Mouse (Mus musculus) megakaryocyte-erythroid progenitor cell, adult 5-6 weeks (primary cell): ENCODE measurements around the gene Krt23. TPM values are rescaled to one million over a fixed set of nuclear protein-coding genes. Genes with fewer than 3 reads are reported as not detected.

Experiments
- ATAC-seq: replicated peaks from 2 replicates; pipeline ENCODE4 v1.8.0; 2016; ENCODE audit warnings: mild to moderate bottlenecking, inconsistent platforms; ENCODE audit not compliant: severe bottlenecking, poor library complexity, low FRiP score, low TSS enrichment
- total RNA-seq, 2 experiments: library from RNA; stranded (forward) in 1 of 2; stranded (reverse) in 1 of 2; fragments of 200-1000, 215-1000 nt in 1 of 2; fragments of >200 nt in 1 of 2; fragmentation: Nextera tagmentation in 1 of 2; gene quantifications; 2 replicates each; pipeline ENCODE4 v1.2.3; 2014 to 2017

Gene Krt23
- total RNA-seq, 2 experiments from 2014 or later: not detected

DNA sequence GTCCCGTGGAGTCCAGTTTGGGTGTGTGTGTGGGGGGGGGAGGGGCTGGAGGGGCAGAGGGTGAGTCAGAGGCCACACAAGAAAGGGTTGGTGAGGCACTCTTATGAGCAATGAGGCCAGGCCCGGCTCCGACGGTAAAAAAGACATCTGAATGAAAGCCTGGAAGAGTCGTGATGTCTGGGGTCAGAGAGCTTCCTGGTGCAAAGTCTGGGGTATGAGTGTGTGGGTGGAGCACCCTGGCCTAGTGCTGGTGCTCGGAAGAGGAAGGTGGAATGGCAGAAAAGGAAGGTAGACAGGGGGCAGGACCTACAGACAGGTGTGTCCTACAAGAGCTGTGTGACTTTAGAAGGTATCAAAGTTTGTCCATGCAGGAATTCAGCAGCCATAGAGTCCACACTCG, 34.0 kb downstream of the Krt23 start:
- ATAC-seq: no peak

DNA sequence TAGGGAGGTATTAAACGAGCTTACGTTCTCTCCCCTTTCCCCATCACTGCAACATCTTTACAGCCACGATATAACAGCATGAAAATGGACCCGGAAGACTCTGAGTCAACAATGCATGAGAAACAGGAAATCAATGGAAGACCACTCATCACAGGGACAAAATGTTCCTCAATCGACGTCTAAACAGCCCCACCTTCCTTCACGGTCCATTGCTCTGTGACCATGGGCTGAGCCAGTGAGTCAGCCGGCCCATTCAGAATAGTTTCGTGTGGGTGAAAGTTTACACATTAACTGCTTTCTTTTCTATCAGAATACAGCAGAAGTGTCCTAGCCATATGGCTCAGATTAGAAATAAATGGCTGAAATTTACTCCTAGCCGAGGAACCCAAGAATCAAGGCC, 38.2 kb downstream of the Krt23 start:
- no peak for ATAC-seq

DNA sequence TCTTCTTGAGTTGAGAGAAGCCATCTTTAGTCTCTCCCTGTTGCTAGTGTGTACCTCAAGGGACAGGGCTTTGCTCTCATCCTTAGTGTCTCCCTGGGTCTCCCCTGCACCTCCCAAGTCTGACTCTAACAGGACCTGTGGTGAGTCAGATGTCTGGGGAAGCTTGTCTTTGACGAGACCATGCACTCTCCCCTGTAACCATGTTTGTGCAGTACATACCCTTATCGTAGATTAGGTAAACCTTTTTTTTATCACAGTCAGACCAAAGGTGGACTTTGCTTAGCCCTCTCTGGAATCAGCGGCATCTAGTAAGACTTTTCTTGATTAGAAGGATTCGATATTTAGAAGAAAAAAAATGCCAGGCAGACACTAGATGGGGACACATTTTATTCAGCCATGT, 38.9 kb downstream of the Krt23 start:
- no peak for ATAC-seq

DNA sequence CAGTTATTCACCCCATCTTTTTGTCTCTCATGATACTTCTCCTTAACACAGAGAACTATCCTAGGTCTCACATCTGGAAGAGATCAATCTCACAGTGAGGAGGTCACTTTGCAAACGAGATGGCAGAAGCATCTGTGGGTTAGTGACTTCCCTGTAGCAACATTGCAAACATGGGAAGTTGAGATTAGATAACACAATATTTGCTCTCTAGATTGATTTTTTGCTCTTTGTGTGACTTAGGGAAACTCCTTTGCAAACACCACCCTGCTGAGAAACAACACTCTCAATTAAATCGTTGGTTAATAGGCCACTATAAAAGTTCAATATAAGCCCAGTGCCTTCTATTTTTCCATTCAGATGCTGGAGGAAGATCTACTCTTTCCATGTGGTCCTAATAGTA, 44.2 kb downstream of the Krt23 start:
- no peak for ATAC-seq

DNA sequence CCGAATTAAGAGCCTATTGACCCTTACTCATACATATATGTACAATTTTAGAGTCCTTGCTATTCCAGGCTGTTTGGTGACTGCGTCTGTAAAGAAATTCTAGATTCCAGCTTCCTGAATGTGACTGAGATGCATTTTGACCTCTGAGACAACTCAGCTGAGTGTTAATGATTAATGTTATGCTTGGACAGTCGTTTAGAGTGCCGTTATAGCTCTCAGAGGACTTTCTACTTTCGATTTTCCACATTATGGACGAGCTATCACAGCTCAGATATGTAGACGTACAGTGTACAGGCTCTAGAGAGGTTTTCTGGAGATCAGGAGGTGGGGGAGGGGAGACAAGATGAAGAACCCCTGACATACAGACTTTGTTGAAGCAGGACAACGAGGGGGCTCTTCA, 51.7 kb downstream of the Krt23 start:
- no peak for ATAC-seq

DNA sequence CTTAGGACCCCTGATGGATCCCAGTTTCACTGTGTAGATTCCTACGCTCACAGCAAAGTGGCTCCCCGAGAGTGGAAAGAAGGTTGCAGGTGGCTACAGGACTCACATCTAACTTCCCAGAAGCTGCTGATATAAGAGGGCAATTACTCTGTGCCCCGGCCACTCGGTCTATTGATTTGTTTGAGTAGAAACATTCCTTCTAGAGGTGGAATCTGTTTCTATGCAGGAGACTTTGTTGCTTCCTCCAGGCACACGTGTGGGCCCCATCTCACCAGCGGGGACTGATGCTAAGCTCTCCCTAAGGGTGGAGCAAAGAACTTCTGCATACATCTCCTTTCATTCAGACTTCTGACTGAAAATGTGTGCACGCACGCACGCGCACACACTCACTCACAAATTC, 53.5 kb downstream of the Krt23 start:
- no peak for ATAC-seq

DNA sequence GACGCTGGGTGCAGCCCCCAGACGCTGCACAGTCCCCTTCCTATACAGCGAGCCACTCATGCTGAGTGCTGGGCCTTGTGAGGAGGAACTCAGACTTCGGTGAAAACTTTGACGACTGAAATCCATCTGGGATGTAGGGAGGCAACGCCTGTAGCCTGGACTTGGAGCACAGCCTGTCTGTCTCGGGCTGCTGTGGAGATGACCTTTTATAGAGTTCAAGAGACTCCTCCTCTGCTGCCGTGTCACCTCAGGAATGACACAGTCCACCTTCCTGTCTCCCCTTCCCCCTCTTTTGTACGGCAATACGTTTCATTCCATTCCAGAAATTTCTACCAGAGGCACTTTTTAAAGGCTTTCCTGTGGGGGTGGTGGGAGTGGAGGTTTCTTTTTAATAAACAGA, 55.0 kb downstream of the Krt23 start, which contains the start of gene Krt20:
Krt20 (minus strand) TSS at position 179 of the 400 bp plus-strand sequence.
- ATAC-seq: no peak

DNA sequence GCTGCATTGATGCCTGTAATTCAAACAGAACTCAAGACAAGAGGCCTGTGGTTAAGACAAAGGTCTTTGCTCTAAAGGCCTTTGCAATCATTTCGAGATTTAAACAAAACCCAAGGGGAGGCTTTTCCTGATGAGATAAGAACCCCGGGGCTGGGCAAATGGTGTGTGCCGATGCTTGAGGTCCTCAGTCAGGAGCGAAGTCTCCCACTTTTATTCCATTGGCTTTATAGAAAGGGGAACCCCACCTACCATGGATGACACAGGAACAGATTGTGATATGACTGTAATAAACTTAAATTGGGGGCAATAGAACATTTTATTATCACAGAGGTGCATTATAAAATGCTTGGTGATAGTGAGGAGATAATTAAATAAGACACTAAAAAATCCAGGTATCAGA, 56.3 kb downstream of the Krt23 start:
- ATAC-seq: no peak

DNA sequence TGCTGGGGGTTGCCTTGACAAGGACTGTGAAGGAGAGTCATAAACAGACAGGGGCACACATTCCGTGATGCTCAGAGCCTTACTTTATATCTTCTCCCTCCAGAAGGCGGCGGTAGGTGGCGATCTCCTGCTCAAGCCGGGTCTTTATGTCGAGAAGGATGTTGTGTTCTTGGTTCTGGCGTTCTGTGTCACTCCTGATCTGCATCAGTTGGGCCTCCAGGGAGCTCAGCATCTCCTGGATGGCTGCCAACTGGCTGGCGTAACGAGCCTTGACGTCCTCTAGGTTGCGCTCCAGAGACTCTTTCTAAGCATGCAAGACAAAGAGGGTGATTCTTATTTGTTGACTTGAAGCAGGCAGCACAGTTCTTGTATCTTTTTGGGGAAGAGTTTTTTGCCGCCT, 62.3 kb downstream of the Krt23 start:
- no peak for ATAC-seq

Other genes starting within 250 kb of the Krt23 start
Only the 30 nearest of the 31 such genes appear.
- gene Krt24, start 207.9 kb downstream of the Krt23 start, total RNA-seq (2014; fragmentation: Nextera tagmentation): not detected in 2 replicates
- gene Krt24, start 207.9 kb downstream of the Krt23 start, total RNA-seq (2017): not detected in 2 replicates
- not detected in 2 replicates for gene Krt25, start 170.2 kb downstream of the Krt23 start, total RNA-seq (2014; fragmentation: Nextera tagmentation)
- not detected in 2 replicates for gene Krt25, start 170.2 kb downstream of the Krt23 start, total RNA-seq (2017)
- gene Krt26, start 155.2 kb downstream of the Krt23 start, total RNA-seq (2014; fragmentation: Nextera tagmentation): not detected in 2 replicates
- not detected in 2 replicates for gene Krt26, start 155.2 kb downstream of the Krt23 start, total RNA-seq (2017)
- gene Krt27, start 142.0 kb downstream of the Krt23 start, total RNA-seq (2014; fragmentation: Nextera tagmentation): not detected in 2 replicates
- gene Krt27, start 142.0 kb downstream of the Krt23 start, total RNA-seq (2017): not detected in 2 replicates
- gene Krt28, start 118.2 kb downstream of the Krt23 start, total RNA-seq (2014; fragmentation: Nextera tagmentation): not detected in 2 replicates
- not detected in 2 replicates for gene Krt28, start 118.2 kb downstream of the Krt23 start, total RNA-seq (2017)
- gene Krt10, start 103.8 kb downstream of the Krt23 start, total RNA-seq (2014; fragmentation: Nextera tagmentation): 0.59 and 4.9 TPM in 2 replicates
- gene Krt10, start 103.8 kb downstream of the Krt23 start, total RNA-seq (2017): not detected in 2 replicates
- gene Krt12, start 70.9 kb downstream of the Krt23 start, total RNA-seq (2014; fragmentation: Nextera tagmentation): not detected in 2 replicates
- gene Krt12, start 70.9 kb downstream of the Krt23 start, total RNA-seq (2017): not detected in 2 replicates
- not detected in 2 replicates for gene Krt20, start 55.0 kb downstream of the Krt23 start, total RNA-seq (2014; fragmentation: Nextera tagmentation)
- not detected in 2 replicates for gene Krt20, start 55.0 kb downstream of the Krt23 start, total RNA-seq (2017)
- not detected in 2 replicates for gene Krt39, start 28.2 kb upstream of the Krt23 start, total RNA-seq (2014; fragmentation: Nextera tagmentation)
- not detected in 2 replicates for gene Krt39, start 28.2 kb upstream of the Krt23 start, total RNA-seq (2017)
- gene Krt40, start 50.0 kb upstream of the Krt23 start, total RNA-seq (2014; fragmentation: Nextera tagmentation): not detected in 2 replicates
- not detected in 2 replicates for gene Krt40, start 50.0 kb upstream of the Krt23 start, total RNA-seq (2017)
- not detected in 2 replicates for gene Krtap3-3, start 57.7 kb upstream of the Krt23 start, total RNA-seq (2014; fragmentation: Nextera tagmentation)
- gene Krtap3-3, start 57.7 kb upstream of the Krt23 start, total RNA-seq (2017): not detected in 2 replicates
- gene Krtap3-2, start 63.7 kb upstream of the Krt23 start, total RNA-seq (2014; fragmentation: Nextera tagmentation): not detected in 2 replicates
- not detected in 2 replicates for gene Krtap3-2, start 63.7 kb upstream of the Krt23 start, total RNA-seq (2017)
- not detected in 2 replicates for gene Gm11939, start 66.3 kb upstream of the Krt23 start, total RNA-seq (2014; fragmentation: Nextera tagmentation)
- gene Gm11939, start 66.3 kb upstream of the Krt23 start, total RNA-seq (2017): not detected in 2 replicates
- gene Krtap3-1, start 73.5 kb upstream of the Krt23 start, total RNA-seq (2014; fragmentation: Nextera tagmentation): not detected in 2 replicates
- not detected in 2 replicates for gene Krtap3-1, start 73.5 kb upstream of the Krt23 start, total RNA-seq (2017)
- gene Krtap1-5, start 87.9 kb upstream of the Krt23 start, total RNA-seq (2014; fragmentation: Nextera tagmentation): not detected in 2 replicates
- gene Krtap1-5, start 87.9 kb upstream of the Krt23 start, total RNA-seq (2017): not detected in 2 replicates
- not detected in 2 replicates for gene Krtap1-4, start 90.5 kb upstream of the Krt23 start, total RNA-seq (2014; fragmentation: Nextera tagmentation)
- not detected in 2 replicates for gene Krtap1-4, start 90.5 kb upstream of the Krt23 start, total RNA-seq (2017)
- gene Krtap1-3, start 98.2 kb upstream of the Krt23 start, total RNA-seq (2014; fragmentation: Nextera tagmentation): not detected in 2 replicates
- not detected in 2 replicates for gene Krtap1-3, start 98.2 kb upstream of the Krt23 start, total RNA-seq (2017)
- not detected in 2 replicates for gene Krtap9-3, start 105.0 kb upstream of the Krt23 start, total RNA-seq (2014; fragmentation: Nextera tagmentation)
- gene Krtap9-3, start 105.0 kb upstream of the Krt23 start, total RNA-seq (2017): not detected in 2 replicates
- not detected in 2 replicates for gene Gm11938, start 110.2 kb upstream of the Krt23 start, total RNA-seq (2014; fragmentation: Nextera tagmentation)
- gene Gm11938, start 110.2 kb upstream of the Krt23 start, total RNA-seq (2017): not detected in 2 replicates
- not detected in 2 replicates for gene Gm11937, start 117.1 kb upstream of the Krt23 start, total RNA-seq (2014; fragmentation: Nextera tagmentation)
- gene Gm11937, start 117.1 kb upstream of the Krt23 start, total RNA-seq (2017): not detected in 2 replicates
- not detected in 2 replicates for gene Krtap2-4, start 121.7 kb upstream of the Krt23 start, total RNA-seq (2014; fragmentation: Nextera tagmentation)
- not detected in 2 replicates for gene Krtap2-4, start 121.7 kb upstream of the Krt23 start, total RNA-seq (2017)
- not detected in 2 replicates for gene Gm11562, start 127.3 kb upstream of the Krt23 start, total RNA-seq (2014; fragmentation: Nextera tagmentation)
- gene Gm11562, start 127.3 kb upstream of the Krt23 start, total RNA-seq (2017): not detected in 2 replicates
- not detected in 2 replicates for gene Krtap4-1, start 135.1 kb upstream of the Krt23 start, total RNA-seq (2014; fragmentation: Nextera tagmentation)
- not detected in 2 replicates for gene Krtap4-1, start 135.1 kb upstream of the Krt23 start, total RNA-seq (2017)
- not detected in 2 replicates for gene Krtap4-2, start 141.9 kb upstream of the Krt23 start, total RNA-seq (2014; fragmentation: Nextera tagmentation)
- not detected in 2 replicates for gene Krtap4-2, start 141.9 kb upstream of the Krt23 start, total RNA-seq (2017)
- gene Krtap4-7, start 151.0 kb upstream of the Krt23 start, total RNA-seq (2014; fragmentation: Nextera tagmentation): not detected in 2 replicates
- gene Krtap4-7, start 151.0 kb upstream of the Krt23 start, total RNA-seq (2017): not detected in 2 replicates
- gene Gm11555, start 157.1 kb upstream of the Krt23 start, total RNA-seq (2014; fragmentation: Nextera tagmentation): not detected in 2 replicates
- gene Gm11555, start 157.1 kb upstream of the Krt23 start, total RNA-seq (2017): not detected in 2 replicates
- not detected in 2 replicates for gene Gm11563, start 165.8 kb upstream of the Krt23 start, total RNA-seq (2014; fragmentation: Nextera tagmentation)
- gene Gm11563, start 165.8 kb upstream of the Krt23 start, total RNA-seq (2017): not detected in 2 replicates
- not detected in 2 replicates for gene Krtap4-6, start 172.8 kb upstream of the Krt23 start, total RNA-seq (2014; fragmentation: Nextera tagmentation)
- not detected in 2 replicates for gene Krtap4-6, start 172.8 kb upstream of the Krt23 start, total RNA-seq (2017)
- not detected in 2 replicates for gene Gm14190, start 197.6 kb upstream of the Krt23 start, total RNA-seq (2014; fragmentation: Nextera tagmentation)
- not detected in 2 replicates for gene Gm14190, start 197.6 kb upstream of the Krt23 start, total RNA-seq (2017)
- gene Gm14180, start 241.2 kb upstream of the Krt23 start, total RNA-seq (2014; fragmentation: Nextera tagmentation): not detected in 2 replicates
- gene Gm14180, start 241.2 kb upstream of the Krt23 start, total RNA-seq (2017): not detected in 2 replicates